Mouse (Mus musculus) thymus, adult 2 months (tissue): ENCODE measurements at regions not wholly inside any gene's neighbourhood (a gene's known extent, or its start where the extent isn't known, plus 50 kb on each side); places are given as distances from the start of the nearest gene placed in this dataset.

Experiments used
- DNase-seq: peaks from one replicate; pipeline ENCODE4 v3.0.0; 2021
- H3K27ac ChIP-seq: fragments of 200-500 bp; 2 replicates; pipeline ENCODE4 v1.5.1; 2012; ENCODE audit warnings: low read length, control low read depth; ENCODE audit not compliant: control insufficient read depth, insufficient read depth
- H3K27me3 ChIP-seq: fragments of 200-500 bp; 2 replicates; pipeline ENCODE4 v1.6.1; 2012; ENCODE audit warnings: mild to moderate bottlenecking, low read length, moderate library complexity, mixed read lengths; ENCODE audit not compliant: control insufficient read depth, insufficient read depth
- H3K36me3 ChIP-seq: fragments of 200-500 bp; 2 replicates; pipeline ENCODE4 v1.6.1; 2012; ENCODE audit warnings: mild to moderate bottlenecking, low read length, moderate library complexity; ENCODE audit not compliant: control insufficient read depth, insufficient read depth
- H3K4me1 ChIP-seq: fragments of 200-500 bp; replicated peaks from 2 replicates; pipeline ENCODE4 v1.6.1; 2012; ENCODE audit warnings: low read length; ENCODE audit not compliant: control insufficient read depth, insufficient read depth
- H3K4me3 ChIP-seq: fragments of 200-500 bp; 2 replicates; pipeline ENCODE4 v1.5.1; 2012; ENCODE audit warnings: mild to moderate bottlenecking, low read length, control low read depth, moderate library complexity; ENCODE audit not compliant: control insufficient read depth, insufficient read depth
- CTCF ChIP-seq: fragments of 200-500 bp; IDR thresholded peaks from 2 replicates; pipeline ENCODE4 v1.5.1; 2012; ENCODE audit warnings: mild to moderate bottlenecking, control low read depth, low read length, moderate library complexity, borderline replicate concordance; ENCODE audit not compliant: control insufficient read depth, poor library complexity, insufficient read depth; ENCODE audit errors: extremely low read depth
- POLR2A ChIP-seq: fragments of 200-500 bp; IDR thresholded peaks from 2 replicates; pipeline ENCODE4 v1.6.1; 2012; ENCODE audit warnings: mild to moderate bottlenecking, low read length, control low read depth, moderate library complexity; ENCODE audit not compliant: control insufficient read depth, poor library complexity, insufficient read depth; ENCODE audit errors: extremely low read depth
- WGBS: fragments of 180-500 bp; shearing (Covaris S2); methylation state at CpG from one replicate; pipeline ENCODE4 v1.1.7; 2018; 5-methylcytosine and 5-hydroxymethylcytosine counted together

- no peak overlapping the region for H3K27ac ChIP-seq
- no peaks in the 10 kb centered on the region for H3K27me3 ChIP-seq
- H3K4me1 ChIP-seq, result peaks cover 11% of the 10 kb centered on the region
- TF ChIP-seq POLR2A, result no peak
- no peak for TF ChIP-seq CTCF
- 93% methylated on average over 17 of the region's 17 CpGs for WGBS
- H3K36me3 ChIP-seq, result no peaks in the 10 kb centered on the region
- H3K4me3 ChIP-seq, result no peak overlapping the region
- DNase-seq, result no peak
Measured at GRCm38 (mm10) chr8:26848098-26848772, 128.9 kb upstream of the Zfp703 start.

- WGBS, result 92% methylated on average over 19 of the region's 19 CpGs
- Histone ChIP-seq H3K27ac (no peak overlapping the region), H3K36me3 (no peaks in the 10 kb centered on the region), H3K4me3 (no peak overlapping the region), H3K4me1 (peaks cover 11% of the 10 kb centered on the region), H3K27me3 (no peaks in the 10 kb centered on the region)
- DNase-seq, result no peak
- TF ChIP-seq CTCF (no peak), POLR2A (no peak)
Measured at GRCm38 (mm10) chr8:26848955-26849684, 128.0 kb upstream of the Zfp703 start.

GRCm38 (mm10) chr8:26851871-26852800 lies 125.0 kb upstream of the Zfp703 start:
- H3K27me3 ChIP-seq, result no peaks in the 10 kb centered on the region
- no peak for DNase-seq
- no peaks in the 10 kb centered on the region; the same call in 1 of the 2 replicates for H3K4me1 ChIP-seq
- no peaks in the 10 kb centered on the region for H3K36me3 ChIP-seq
- no peak overlapping the region for H3K27ac ChIP-seq
- 83% methylated on average over 18 of the region's 18 CpGs for WGBS
- H3K4me3 ChIP-seq, result no peak overlapping the region
- TF ChIP-seq POLR2A, result no peak

- Histone ChIP-seq H3K4me3 (no peak overlapping the region), H3K27me3 (no peaks in the 10 kb centered on the region), H3K4me1 (no peaks in the 10 kb centered on the region; the same call in 1 of the 2 replicates), H3K27ac (no peak overlapping the region), H3K36me3 (no peaks in the 10 kb centered on the region)
- DNase-seq, result no peak
- WGBS, result 89% methylated on average over 8 of the region's 8 CpGs
- TF ChIP-seq CTCF, result no peak
- no peak for TF ChIP-seq POLR2A
Measured at GRCm38 (mm10) chr8:26852921-26853320, 124.2 kb upstream of the Zfp703 start.

GRCm38 (mm10) chr8:26854557-26855238 lies 122.4 kb upstream of the Zfp703 start:
- Histone ChIP-seq H3K4me3 (no peak overlapping the region), H3K4me1 (no peaks in the 10 kb centered on the region; the same call in 1 of the 2 replicates), H3K27me3 (no peaks in the 10 kb centered on the region), H3K36me3 (no peaks in the 10 kb centered on the region), H3K27ac (no peak overlapping the region)
- TF ChIP-seq CTCF, result no peak
- DNase-seq, result no peak
- WGBS, result 81% methylated on average over 12 of the region's 12 CpGs

- Histone ChIP-seq H3K4me3 (no peak overlapping the region), H3K4me1 (no peaks in the 10 kb centered on the region; the same call in 1 of the 2 replicates), H3K27ac (no peak overlapping the region), H3K36me3 (no peaks in the 10 kb centered on the region), H3K27me3 (no peaks in the 10 kb centered on the region)
- DNase-seq, result no peak
- TF ChIP-seq POLR2A (no peak), CTCF (no peak)
- WGBS, result 6% methylated on average over 6 of the region's 6 CpGs
Measured at GRCm38 (mm10) chr8:26855256-26855655, 121.9 kb upstream of the Zfp703 start.
